Mouse (Mus musculus): ENCODE measurements around the gene Prph.

GRCm38 (mm10) chr15:99017986-99018385 is 37.0 kb upstream of the Prph start:
- TF ChIP-seq CTCF (IDR thresholded peaks at IDR 0.05; ENCODE audit: insufficient read depth, low read depth, low read length), result no peak
- no peak for TF ChIP-seq POLR2A (IDR thresholded peaks at IDR 0.05; ENCODE audit: insufficient read depth, low read depth, low read length)

Data from olfactory bulb, adult 2 months (tissue).